Mouse (Mus musculus): Measurements from ENCODE around the gene Cers3. TPM values are rescaled to one million over a fixed set of nuclear protein-coding genes. Genes with fewer than 3 reads are reported as not detected.
A peak's percentile ranks its signal among the peaks of the same experiment; 100 is the strongest.

Cers3 gene
- total and polyA plus RNA-seq, 3 experiments = 0.04 TPM; not detected in 2

DNA sequence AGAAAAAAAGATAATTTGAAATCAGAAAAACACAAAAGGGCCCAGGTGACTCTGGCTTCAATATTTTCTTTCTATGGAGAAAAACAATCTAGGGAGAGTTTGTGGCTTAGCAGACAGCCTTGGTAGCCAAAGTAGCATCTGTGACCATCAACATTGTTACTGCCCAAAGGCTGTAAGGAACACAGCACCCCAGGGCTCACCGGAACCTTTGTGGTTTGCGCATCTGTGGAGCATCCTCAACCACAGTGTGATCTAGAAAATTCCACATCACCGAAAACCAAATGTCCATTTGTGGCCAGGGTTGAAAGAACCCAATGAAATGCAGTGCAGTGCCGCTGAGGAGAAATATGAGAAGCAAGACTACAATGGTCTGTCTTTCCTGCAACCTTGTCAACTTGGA, 69.0 kb downstream of the Cers3 start:
- TF ChIP-seq NELFE (IDR thresholded peaks at IDR 0.05; ENCODE audit: low read depth, low read length) (no peak), CHD1 (IDR thresholded peaks at IDR 0.05; ENCODE audit: low read depth, low read length) (no peak), ETS1 (IDR thresholded peaks at IDR 0.05; ENCODE audit: low read depth, low read length) (no peak), ZMIZ1 (IDR thresholded peaks at IDR 0.05; ENCODE audit: low read depth, low read length) (no peak), SIN3A (IDR thresholded peaks at IDR 0.05; ENCODE audit: low read length) (no peak), ZKSCAN1 (IDR thresholded peaks at IDR 0.05; ENCODE audit: low read depth, low read length) (no peak), E2F4 (IDR thresholded peaks at IDR 0.05; ENCODE audit: borderline replicate concordance, low read depth, low read length) (no peak), EP300 (IDR thresholded peaks at IDR 0.05; ENCODE audit: low read depth in 1 of 2, low read length in 2 of 2) (no peak), MAFK (IDR thresholded peaks at IDR 0.05; ENCODE audit: borderline replicate concordance, low read depth, low read length) (no peak), TCF12 (IDR thresholded peaks at IDR 0.05; ENCODE audit: low read depth, low read length) (no peak), KAT2A (conservative IDR thresholded peaks at IDR 0.05; ENCODE audit: low read depth, low read length) (no peak), MAZ (IDR thresholded peaks at IDR 0.05; ENCODE audit: low read depth, low read length) (no peak), TBP (IDR thresholded peaks at IDR 0.05; ENCODE audit: low read depth, low read length) (no peak)
- no peak overlapping the region for H3K27ac ChIP-seq (ENCODE audit: control insufficient read depth, low read depth, low read length)

DNA sequence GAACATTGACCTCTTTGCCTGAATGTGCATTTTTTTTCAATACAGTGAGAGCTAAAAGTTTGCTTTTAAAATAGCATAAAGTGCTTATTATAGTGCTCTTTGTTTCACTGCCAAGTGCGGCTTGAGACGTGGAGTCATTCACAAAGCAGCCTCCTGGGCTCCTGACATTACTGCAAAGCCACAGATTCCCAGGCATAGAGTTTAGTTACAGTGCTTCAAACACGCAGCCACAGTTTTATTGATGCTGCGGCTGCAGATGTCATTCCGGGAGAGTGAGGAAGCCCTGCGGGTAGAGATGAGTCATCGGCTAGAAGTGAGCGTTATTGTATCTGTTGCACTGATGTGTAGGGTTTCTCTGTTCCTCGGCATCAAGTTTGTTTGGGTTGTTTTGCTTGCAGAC, 69.4 kb downstream of the Cers3 start:
- H3K36me3 ChIP-seq (ENCODE audit: control insufficient read depth in 1 of 2, insufficient read depth in 2 of 2, low read length in 2 of 2) = no peaks in the 10 kb centered on the region
- TF ChIP-seq POLR2A (IDR thresholded peaks at IDR 0.05; ENCODE audit: control insufficient read depth in 1 of 2, insufficient read depth in 1 of 2, low read depth in 1 of 2, low read length in 2 of 2, poor library complexity in 1 of 2) = no peak
- no peak for TF ChIP-seq SMC3 (IDR thresholded peaks at IDR 0.05; ENCODE audit: low read depth, low read length)
- no peak for TF ChIP-seq NELFE (IDR thresholded peaks at IDR 0.05; ENCODE audit: low read depth, low read length)
- no peak for TF ChIP-seq CHD2 (IDR thresholded peaks at IDR 0.05; ENCODE audit: low read length)
- TF ChIP-seq UBTF (IDR thresholded peaks at IDR 0.05; ENCODE audit: borderline replicate concordance, insufficient read depth, low read depth, low read length) = peak; percentile 98
- no peak for TF ChIP-seq USF1 (IDR thresholded peaks at IDR 0.05; ENCODE audit: low read depth, low read length)
- no peak for TF ChIP-seq ZC3H11A (IDR thresholded peaks at IDR 0.05; ENCODE audit: low read depth, low read length)
- no peak for TF ChIP-seq BHLHE40 (IDR thresholded peaks at IDR 0.05; ENCODE audit: borderline replicate concordance, low read depth, low read length)
- 0 out of 2 replicates have a peak, but pooled peaks have one; percentile 41 for TF ChIP-seq JUND (IDR thresholded peaks at IDR 0.05; ENCODE audit: low read depth, low read length)
- TF ChIP-seq MXI1 (IDR thresholded peaks at IDR 0.05; ENCODE audit: low read depth, low read length) = no peak
- TF ChIP-seq CTCF (IDR thresholded peaks at IDR 0.05 in 2 of 3, conservative IDR thresholded peaks at IDR 0.05 in 1 of 3; ENCODE audit: control insufficient read depth in 1 of 3, insufficient read depth in 1 of 3, low read depth in 2 of 3, low read length in 3 of 3, poor library complexity in 1 of 3, severe bottlenecking in 1 of 3) = no peak
- no peak; a peak in 1 of 4 replicates for TF ChIP-seq EP300 (IDR thresholded peaks at IDR 0.05; ENCODE audit: low read depth in 1 of 2, low read length in 2 of 2)
- no peak for TF ChIP-seq MAX (IDR thresholded peaks at IDR 0.05; ENCODE audit: low read length)
- TF ChIP-seq GABPA (IDR thresholded peaks at IDR 0.05; ENCODE audit: low read depth, low read length) = no peak
- TF ChIP-seq TBP (IDR thresholded peaks at IDR 0.05; ENCODE audit: low read depth, low read length) = peak; percentile 97
- TF ChIP-seq CHD1 (IDR thresholded peaks at IDR 0.05; ENCODE audit: low read depth, low read length) = no peak
- TF ChIP-seq ZKSCAN1 (IDR thresholded peaks at IDR 0.05; ENCODE audit: low read depth, low read length) = no peak
- TF ChIP-seq POLR2AphosphoS5 (IDR thresholded peaks at IDR 0.05; ENCODE audit: borderline replicate concordance, low read depth, low read length) = no peak
- no peak for TF ChIP-seq MEF2A (IDR thresholded peaks at IDR 0.05; ENCODE audit: extremely low read depth, insufficient replicate concordance, low read depth, low read length, poor library complexity, severe bottlenecking)
- TF ChIP-seq ZMIZ1 (IDR thresholded peaks at IDR 0.05; ENCODE audit: low read depth, low read length) = no peak
- TF ChIP-seq RCOR1 (IDR thresholded peaks at IDR 0.05; ENCODE audit: low read depth, low read length) = no peak
- no peak overlapping the region for H3K9ac ChIP-seq (ENCODE audit: control insufficient read depth, low read depth, low read length, poor library complexity, severe bottlenecking)
- H3K9me3 ChIP-seq (replicated peaks; ENCODE audit: insufficient read depth, low read length) = no peaks in the 10 kb centered on the region
- H3K4me1 ChIP-seq (ENCODE audit: control insufficient read depth in 1 of 2, insufficient read depth in 2 of 2, low read length in 2 of 2) = no peaks in the 10 kb centered on the region
- no peaks in the 10 kb centered on the region for H3K27me3 ChIP-seq (ENCODE audit: control insufficient read depth in 1 of 2, insufficient read depth in 2 of 2, low read length in 2 of 2)
- no peak overlapping the region for H3K4me3 ChIP-seq (ENCODE audit: control insufficient read depth in 1 of 2, insufficient read depth in 1 of 2, low read depth in 2 of 2, low read length in 2 of 2)
- no peak overlapping the region for H3K27ac ChIP-seq (ENCODE audit: control insufficient read depth, low read depth, low read length)
- no peaks in the 10 kb centered on the region for H3K79me2 ChIP-seq (ENCODE audit: control insufficient read depth, insufficient read depth, low read length, poor library complexity)
- DNase-seq (ENCODE audit: low read depth, low spot score) = peak; percentile 48

More for the DNA sequence above, 69.0 kb downstream of the Cers3 start:
- Histone ChIP-seq H3K4me1 (ENCODE audit: control insufficient read depth in 1 of 2, insufficient read depth in 2 of 2, low read length in 2 of 2) (no peaks in the 10 kb centered on the region), H3K27me3 (ENCODE audit: control insufficient read depth in 1 of 2, insufficient read depth in 2 of 2, low read length in 2 of 2) (no peaks in the 10 kb centered on the region), H3K79me2 (ENCODE audit: control insufficient read depth, insufficient read depth, low read length, poor library complexity) (no peaks in the 10 kb centered on the region), H3K9me3 (replicated peaks; ENCODE audit: insufficient read depth, low read length) (no peaks in the 10 kb centered on the region), H3K9ac (ENCODE audit: control insufficient read depth, low read depth, low read length, poor library complexity, severe bottlenecking) (no peak overlapping the region), H3K4me3 (ENCODE audit: control insufficient read depth in 1 of 2, insufficient read depth in 1 of 2, low read depth in 2 of 2, low read length in 2 of 2) (no peak overlapping the region), H3K36me3 (ENCODE audit: control insufficient read depth in 1 of 2, insufficient read depth in 2 of 2, low read length in 2 of 2) (no peaks in the 10 kb centered on the region)
- DNase-seq (ENCODE audit: low read depth, low spot score) = no peak

All from MEL (cell line).